Mouse (Mus musculus): ENCODE data around the gene 6430571L13Rik. TPM values are rescaled to one million over a fixed set of nuclear protein-coding genes. Genes with fewer than 3 reads are reported as not detected.
A peak's percentile ranks its signal among the peaks of the same experiment; 100 is the strongest.

The 6430571L13Rik gene
- polyA plus RNA-seq, 3 experiments from 2014 or later, result 0.99 to 3.2 (median 1.3) TPM

- no peak for ATAC-seq
Observed at GRCm38 (mm10) chr9:107307099-107307872, 33.1 kb upstream of the 6430571L13Rik start.

GRCm38 (mm10) chr9:107307886-107308285 lies 32.5 kb upstream of the 6430571L13Rik start:
- no peak for ATAC-seq

DNA sequence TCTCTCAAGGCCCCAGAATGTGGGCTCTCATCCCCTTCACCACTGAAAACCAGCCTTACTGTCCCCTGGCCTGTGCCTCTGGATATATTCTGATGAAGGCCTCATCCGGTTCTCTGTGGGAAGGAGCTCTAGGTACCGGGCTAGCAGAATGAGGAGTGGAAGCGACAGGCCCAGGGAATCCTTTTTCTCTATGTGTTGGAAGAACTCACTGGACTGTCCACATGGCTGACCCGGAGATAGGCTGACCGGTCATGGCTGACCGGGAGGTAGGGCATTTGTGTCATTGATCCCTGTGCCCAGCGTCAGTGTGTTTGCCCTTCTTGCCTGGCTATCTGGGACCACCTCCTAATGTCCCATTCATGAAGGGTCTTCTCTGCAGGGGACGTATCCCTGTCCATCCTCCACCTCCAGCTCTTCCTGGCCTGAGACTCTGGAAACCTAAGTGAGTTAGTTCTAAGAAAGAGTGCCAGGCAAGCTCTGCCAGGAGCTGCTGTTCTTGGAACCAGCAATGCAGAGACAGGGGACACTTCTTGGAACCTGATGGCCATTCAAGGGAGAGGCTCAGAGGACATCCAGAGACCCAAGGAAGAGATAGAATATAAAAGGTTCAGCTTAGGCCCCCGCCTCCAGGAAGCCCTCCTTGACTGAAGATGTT lies 31.9 kb upstream of the 6430571L13Rik start:
- no peak for ATAC-seq

GRCm38 (mm10) chr9:107309171-107309570 lies 31.2 kb upstream of the 6430571L13Rik start:
- no peak for ATAC-seq

DNA sequence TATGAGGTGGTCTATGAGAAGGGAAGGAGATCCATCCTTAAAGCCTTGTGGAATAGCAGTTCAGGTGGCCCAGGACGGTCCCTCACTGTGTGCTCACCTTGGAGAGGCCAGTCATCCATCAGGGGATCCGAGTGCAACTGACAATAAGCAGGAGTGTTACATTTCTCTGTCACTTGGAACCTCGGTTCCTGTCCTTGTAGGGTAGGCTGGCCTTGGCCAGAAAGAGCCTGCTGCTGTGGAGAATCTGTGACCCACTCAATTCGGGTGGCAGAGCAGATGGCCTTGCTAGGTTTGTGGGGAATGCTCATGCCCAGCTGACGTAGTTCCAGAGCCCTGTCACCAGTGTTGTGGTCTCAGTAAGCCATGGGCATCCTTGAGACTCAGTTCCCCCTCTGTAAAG lies 30.8 kb upstream of the 6430571L13Rik start:
- no peak for ATAC-seq

GRCm38 (mm10) chr9:107312811-107313584 lies 27.4 kb upstream of the 6430571L13Rik start:
- peak; percentile 88 for ATAC-seq

DNA sequence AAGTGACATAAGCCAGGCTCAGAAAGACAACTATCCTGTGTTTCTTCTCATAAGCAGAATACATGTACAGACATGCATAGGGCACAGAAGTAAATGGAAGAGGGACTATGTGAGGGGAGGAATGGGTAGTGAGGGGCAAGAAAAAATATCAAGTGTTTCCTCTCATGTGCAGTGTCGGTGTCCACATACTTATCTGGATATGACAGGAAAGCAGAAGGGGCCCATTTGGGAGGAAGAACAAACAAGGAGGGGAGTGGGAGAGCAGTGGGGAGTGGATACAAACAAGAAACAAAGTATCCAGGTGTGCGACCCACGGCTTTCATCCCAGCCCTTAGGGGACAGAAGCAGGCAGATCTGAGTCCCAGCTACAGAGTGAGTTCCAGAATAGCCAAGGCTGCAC lies 26.5 kb upstream of the 6430571L13Rik start:
- ATAC-seq, result no peak

GRCm38 (mm10) chr9:107315791-107316190 lies 24.6 kb upstream of the 6430571L13Rik start:
- no peak for ATAC-seq

- no peak for ATAC-seq
Observed at GRCm38 (mm10) chr9:107322461-107323050, 17.8 kb upstream of the 6430571L13Rik start.

GRCm38 (mm10) chr9:107323558-107323957 lies 16.8 kb upstream of the 6430571L13Rik start:
- ATAC-seq, result peak; percentile 56

DNA sequence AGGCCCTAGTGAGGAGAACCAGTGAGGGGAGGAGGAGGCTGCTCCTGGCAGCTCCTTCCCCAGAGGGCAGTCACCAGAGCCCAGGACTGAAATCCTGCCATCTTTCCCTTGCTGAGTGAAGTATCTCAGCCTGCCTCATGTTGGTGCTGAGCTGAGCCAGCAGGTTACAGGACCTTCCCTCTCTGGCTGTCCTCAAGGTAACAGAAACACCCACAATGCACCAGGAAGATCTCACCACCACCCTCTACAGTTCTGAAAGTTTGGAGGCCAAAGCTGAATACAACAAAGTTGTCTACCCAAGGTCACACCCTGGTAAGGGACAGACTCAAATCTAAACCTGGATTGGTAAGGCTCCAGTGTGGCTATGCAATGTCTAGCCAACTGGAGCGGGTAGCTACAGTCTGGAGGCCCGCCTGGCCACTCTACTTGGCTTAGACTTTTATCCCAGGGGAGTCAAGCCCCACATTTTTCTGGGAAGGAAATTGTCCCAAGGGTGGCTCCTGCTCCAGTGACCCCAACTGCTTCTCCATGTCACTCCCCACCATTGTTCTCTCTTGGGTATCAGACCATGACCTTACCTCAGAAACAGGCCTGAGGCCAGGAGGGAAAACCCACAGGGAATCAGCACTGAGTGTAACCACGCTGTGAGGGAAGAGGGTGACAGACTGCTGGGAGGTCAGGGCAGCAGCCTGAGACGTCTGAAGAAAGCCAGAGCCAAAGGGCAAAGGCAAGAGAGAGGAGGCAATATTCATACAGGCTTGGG lies 15.4 kb upstream of the 6430571L13Rik start:
- no peak for ATAC-seq

- ATAC-seq, result no peak
Observed at GRCm38 (mm10) chr9:107325904-107326303, 14.5 kb upstream of the 6430571L13Rik start.

- ATAC-seq, result no peak
Observed at GRCm38 (mm10) chr9:107327879-107328620, 12.4 kb upstream of the 6430571L13Rik start.

GRCm38 (mm10) chr9:107330791-107331190 lies 9.6 kb upstream of the 6430571L13Rik start:
- ATAC-seq, result no peak

DNA sequence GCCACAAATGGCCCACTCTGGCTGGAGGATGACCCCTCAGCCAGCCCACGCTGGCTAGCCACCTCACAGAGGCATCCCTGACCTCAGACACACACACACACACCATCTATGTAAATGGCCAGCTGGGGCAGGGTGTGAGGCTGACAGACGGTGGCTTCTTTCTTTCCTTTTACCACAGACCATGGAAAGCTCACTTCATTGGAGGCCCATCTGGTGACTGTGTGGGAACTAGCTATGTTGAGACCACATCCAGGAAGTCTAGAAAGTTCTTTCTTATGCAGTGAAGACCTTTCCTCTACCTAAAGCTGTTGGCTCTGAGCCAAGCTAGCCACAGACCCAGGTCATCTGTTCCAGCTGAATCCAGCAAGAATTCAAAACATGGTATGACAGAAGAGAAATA lies 6.7 kb upstream of the 6430571L13Rik start:
- ATAC-seq, result peak; percentile 29

DNA sequence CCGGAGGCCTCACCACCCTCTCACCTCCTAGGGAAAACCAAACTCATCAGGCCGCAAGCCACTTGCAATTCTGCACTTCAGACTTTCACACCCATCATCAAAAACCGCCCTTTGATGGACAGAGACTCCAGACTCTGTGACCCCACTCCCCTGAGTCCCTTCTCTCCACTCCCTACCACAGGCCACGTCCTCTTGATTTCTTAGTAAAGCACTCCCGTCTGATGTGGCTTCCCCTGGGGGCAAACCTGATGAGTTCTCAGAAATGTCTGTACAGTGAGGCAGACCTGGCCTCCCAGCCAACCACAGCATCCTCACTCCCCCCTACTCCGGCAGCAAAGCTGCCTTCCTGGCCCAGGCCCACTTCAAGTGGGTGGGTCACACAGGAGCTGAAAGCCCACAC lies 6.0 kb upstream of the 6430571L13Rik start:
- ATAC-seq, result peak; percentile 77

DNA sequence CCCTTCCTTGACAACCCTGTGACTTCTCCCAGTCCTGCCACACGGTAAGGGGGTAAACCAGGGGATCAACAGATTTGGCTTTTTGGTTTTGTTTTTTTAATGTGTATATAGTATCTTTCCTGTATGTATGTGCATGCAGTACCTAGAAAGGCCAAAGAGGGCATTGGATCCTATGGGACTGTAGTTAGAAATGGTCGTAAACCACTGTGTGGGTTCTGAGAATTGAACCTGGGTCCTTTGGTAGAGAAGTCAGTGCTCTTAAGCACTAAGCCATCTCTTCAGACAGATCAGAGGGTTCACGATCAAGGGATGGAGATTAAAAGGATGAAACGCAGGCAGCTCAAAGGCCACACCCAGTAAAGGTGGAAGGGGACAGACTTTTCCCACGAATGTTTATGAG lies 5.4 kb upstream of the 6430571L13Rik start:
- ATAC-seq, result no peak

DNA sequence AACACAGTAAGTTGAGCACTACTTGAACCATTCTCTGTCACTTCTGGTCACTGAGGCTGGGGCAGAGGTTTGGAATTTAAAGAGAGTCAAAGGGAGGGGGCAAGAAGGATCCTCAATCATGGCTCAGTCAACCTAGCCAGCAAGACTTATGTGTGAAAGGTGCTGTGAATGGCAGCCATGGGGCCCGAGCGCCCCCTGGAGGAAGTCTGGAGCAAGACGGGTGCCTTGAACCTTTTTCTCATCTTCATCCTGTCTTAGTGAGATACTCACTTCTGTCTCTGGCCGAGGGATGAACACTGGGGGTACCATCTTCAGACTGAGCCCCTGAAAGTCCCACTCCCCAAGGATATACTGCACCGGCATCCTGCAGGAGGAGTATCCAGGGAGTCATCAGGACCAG lies 4.5 kb upstream of the 6430571L13Rik start:
- ATAC-seq, result peak; percentile 24

DNA sequence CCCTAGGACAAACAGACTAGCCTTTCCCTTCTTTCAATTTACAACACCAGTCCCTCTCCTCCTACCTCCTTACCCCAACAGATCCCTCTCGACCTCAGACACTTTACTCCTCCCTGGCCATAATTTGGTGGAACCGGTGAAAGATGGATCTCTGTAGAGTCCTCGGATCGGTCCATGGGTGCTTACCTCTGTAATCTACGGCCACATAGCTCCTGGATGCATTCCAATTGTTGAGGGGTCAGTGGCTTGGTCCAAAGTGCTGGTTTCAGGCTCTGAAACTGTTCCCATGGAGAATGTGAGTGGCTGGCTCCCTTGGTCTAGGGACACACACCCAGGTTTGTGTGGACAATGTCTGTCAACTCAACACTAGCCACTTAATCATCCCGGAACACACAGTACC lies 4.0 kb upstream of the 6430571L13Rik start:
- no peak for ATAC-seq

- peak; percentile 33 for ATAC-seq
Observed at GRCm38 (mm10) chr9:107338172-107338883, 2.1 kb upstream of the 6430571L13Rik start, which contains the start of gene Hemk1. TSS of gene Hemk1 (minus strand) at chr9:107338350.
